Mouse (Mus musculus): ENCODE data around the gene Smox.

DNA sequence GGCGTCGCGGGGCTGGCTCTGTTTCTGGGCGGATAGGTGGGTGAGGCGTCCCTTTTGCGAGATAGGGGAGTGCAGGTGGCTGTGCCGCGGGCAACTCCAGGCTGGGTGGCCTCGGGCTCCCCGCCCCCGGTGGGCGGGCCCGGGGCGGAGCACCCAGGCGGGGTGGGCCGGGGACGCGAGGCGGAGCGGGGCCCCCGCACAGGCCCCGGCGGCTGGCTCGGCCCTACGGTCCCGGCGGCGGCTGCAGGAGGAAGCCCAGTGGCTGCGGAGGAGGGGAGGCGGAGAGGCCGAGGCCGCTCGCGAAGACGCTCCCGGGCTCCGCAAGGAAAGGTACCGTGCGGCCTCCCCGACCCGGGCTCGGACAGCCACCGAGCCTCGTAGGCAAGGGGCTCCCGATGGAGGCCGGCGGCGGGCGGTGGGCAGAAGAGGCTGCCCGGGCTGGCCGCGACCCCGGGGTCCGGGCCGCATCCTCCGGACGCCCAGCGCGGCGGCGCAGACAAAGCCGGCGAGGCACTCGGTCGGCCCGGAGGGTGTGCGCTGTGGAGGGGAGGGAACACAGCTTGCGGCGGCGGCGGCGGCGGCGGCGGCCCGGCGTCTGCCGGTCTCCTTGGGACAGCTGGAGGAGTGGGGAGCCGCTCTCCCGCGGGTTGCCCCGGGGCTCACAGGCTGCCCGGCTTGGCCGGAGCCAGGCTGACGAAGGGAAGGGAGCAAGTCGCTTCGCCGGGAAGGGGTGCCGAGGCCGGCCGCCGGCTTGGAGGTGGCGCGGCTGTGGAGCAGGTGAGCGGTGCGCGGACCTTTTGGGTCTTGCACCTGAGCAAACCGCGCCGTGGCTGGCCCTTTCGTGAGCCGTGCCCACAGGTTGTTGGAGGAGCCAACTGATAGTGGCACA lies 655 bp downstream of the Smox start:
- TF ChIP-seq CTCF (IDR thresholded peaks at IDR 0.05; ENCODE audit: low read depth) (no peak), EP300 (optimal IDR thresholded peaks at IDR 0.05) (no peak)

Data from stomach, postnatal 0 days (tissue).